Mouse (Mus musculus): ENCODE data around the gene Fosb. TPM values are rescaled to one million over a fixed set of nuclear protein-coding genes. Genes with fewer than 3 reads are reported as not detected.

Gene Fosb
- polyA plus RNA-seq, 1 experiment from 2014 or later = 0.11 TPM

DNA sequence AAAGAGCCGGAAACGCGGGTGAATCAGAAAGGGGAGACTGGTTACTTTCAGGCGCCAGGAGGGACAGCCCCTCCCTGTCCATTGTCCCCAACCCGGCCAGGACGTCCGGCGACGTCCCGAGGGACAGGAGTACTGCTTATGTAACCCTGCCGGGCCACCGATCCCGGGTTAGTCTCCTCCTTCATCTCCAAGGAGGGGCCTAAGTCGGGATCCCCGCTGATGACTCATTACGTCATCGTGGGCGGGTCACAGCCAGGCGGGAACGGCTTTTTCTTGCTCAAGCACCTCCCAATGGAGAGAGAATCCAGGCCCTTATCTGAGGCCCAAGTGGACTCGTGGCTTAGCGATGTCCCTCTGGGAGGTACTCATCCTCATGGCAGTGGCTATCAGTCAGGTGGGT, 17.3 kb upstream of the Fosb start:
- Histone ChIP-seq H3K9me3 (no peaks in the 10 kb centered on the region), H3K36me3 (no peaks in the 10 kb centered on the region), H3K4me1 (peaks cover 19% of the 10 kb centered on the region), H3K27me3 (no peaks in the 10 kb centered on the region), H3K4me3 (peak overlapping the region; percentile 46), H3K27ac (replicated peaks) (peak overlapping the region; percentile 31; the same call in 1 of the 2 replicates), H3K4me2 (replicated peaks) (peak overlapping the region; percentile 83), H3K9ac (replicated peaks) (peak overlapping the region; percentile 44)
- WGBS = under 1% methylated on average over 22 of the region's 22 CpGs
- ATAC-seq (replicated peaks) = peak; percentile 56

DNA sequence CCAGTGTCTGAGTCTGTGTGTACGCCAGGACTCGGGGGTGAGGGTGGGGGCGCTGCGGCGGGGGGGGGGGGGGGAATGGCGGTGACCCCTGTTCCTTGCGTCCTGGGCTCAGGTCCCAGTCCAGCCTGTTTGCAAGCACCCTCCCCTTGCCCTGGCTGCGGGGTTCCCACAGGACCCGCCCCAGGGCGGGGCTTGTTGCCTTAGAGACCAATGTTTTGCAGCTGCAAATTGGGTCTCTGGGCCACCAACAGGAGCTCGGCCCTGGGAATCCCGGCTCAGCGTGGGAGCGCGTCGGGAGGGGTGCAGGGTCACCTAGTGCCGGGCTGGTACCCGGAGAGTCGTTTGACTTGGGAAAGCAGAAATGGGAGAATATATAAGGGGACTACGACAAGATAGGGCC, 16.5 kb upstream of the Fosb start:
- peak overlapping the region; percentile 31; the same call in 1 of the 2 replicates for H3K27ac ChIP-seq (replicated peaks)
- WGBS = under 1% methylated on average over 20 of the region's 20 CpGs

DNA sequence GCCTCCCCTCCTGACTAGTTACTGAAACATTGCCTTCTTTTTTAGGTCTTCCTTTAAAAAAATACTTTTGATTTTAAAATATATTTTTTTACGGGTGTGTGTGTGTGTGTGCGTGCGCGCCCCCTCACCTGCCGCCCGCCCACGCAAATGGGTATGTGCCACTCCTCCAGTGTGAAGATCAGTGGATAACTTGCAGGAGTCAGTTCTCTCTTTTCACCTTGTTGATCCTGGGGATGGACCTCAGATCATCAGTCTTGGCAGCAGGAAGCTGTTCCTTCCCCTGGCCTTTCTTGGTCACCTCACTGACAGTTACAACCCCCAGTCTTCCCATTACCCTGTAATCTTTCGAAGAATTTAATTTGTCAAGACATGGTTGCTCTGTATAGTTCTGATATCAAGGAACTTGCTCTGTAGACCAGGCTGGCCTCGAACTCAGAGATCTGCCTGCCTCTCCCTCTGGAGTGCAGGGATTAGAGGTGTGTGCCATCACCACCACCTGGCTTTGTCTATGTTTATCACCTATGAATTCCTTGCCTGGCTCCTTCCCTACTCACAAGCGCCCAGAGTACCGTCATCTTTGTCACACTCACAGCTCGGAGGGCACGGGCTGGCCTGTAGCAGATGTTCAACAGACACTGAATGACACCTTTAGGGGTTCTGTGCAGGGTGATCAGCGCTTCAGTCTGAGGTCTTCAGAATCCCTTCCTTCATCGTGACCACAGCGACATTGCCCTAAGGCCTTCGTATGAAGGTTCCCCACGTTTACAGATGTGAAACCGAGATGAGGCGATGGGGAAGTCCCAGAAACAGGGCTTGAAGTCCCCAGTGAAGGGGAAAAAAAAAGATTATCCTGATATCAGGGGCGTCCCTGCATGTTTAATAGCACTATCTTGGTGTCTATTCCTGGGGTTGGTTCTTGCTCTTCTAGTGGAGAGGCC, 15.7 kb upstream of the Fosb start:
- 77% methylated on average over 21 of the region's 21 CpGs for WGBS
- H3K36me3 ChIP-seq = no peaks in the 10 kb centered on the region
- no peaks in the 10 kb centered on the region for H3K27me3 ChIP-seq
- no peak overlapping the region for H3K27ac ChIP-seq (replicated peaks)
- no peaks in the 10 kb centered on the region for H3K9me3 ChIP-seq
- peaks cover 21% of the 10 kb centered on the region for H3K4me1 ChIP-seq
- H3K9ac ChIP-seq (replicated peaks) = no peak overlapping the region
- H3K4me2 ChIP-seq (replicated peaks) = no peak overlapping the region
- H3K4me3 ChIP-seq = no peak overlapping the region
- no peak for ATAC-seq (replicated peaks)

More for the DNA sequence above, 16.5 kb upstream of the Fosb start:
- peak overlapping the region; percentile 83 for H3K4me2 ChIP-seq (replicated peaks)
- H3K9me3 ChIP-seq = no peaks in the 10 kb centered on the region
- H3K4me3 ChIP-seq = peak overlapping the region; percentile 46
- no peaks in the 10 kb centered on the region for H3K36me3 ChIP-seq
- H3K9ac ChIP-seq (replicated peaks) = no peak overlapping the region
- H3K4me1 ChIP-seq = peaks cover 19% of the 10 kb centered on the region
- no peaks in the 10 kb centered on the region for H3K27me3 ChIP-seq
- ATAC-seq (replicated peaks) = peak; percentile 62

DNA sequence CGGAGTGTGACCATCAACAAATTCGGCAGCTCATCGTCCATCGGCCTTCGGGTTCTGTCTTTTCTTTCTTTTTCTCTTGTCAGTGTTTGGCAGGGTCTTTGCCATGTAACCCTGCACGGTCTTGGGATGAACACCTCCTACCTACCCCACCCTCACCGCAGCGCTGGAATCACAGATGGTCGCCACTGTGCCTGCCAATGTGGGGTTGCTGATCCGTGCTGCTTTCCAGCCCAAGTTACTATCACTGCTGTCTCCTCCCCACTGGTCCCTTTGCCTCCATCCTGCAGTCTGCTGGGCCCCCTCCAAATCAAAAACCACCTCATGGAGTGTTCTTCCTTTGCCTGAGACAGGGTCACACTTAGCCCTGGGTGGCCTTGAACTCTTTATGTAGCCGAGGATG, 14.4 kb upstream of the Fosb start:
- Histone ChIP-seq H3K27me3 (no peaks in the 10 kb centered on the region), H3K4me2 (replicated peaks) (no peak overlapping the region), H3K4me1 (peaks cover 32% of the 10 kb centered on the region), H3K36me3 (no peaks in the 10 kb centered on the region), H3K27ac (replicated peaks) (no peak overlapping the region), H3K9me3 (no peaks in the 10 kb centered on the region), H3K4me3 (no peak overlapping the region), H3K9ac (replicated peaks) (no peak overlapping the region)
- ATAC-seq (replicated peaks) = no peak
- 86% methylated on average over 11 of the region's 11 CpGs for WGBS

DNA sequence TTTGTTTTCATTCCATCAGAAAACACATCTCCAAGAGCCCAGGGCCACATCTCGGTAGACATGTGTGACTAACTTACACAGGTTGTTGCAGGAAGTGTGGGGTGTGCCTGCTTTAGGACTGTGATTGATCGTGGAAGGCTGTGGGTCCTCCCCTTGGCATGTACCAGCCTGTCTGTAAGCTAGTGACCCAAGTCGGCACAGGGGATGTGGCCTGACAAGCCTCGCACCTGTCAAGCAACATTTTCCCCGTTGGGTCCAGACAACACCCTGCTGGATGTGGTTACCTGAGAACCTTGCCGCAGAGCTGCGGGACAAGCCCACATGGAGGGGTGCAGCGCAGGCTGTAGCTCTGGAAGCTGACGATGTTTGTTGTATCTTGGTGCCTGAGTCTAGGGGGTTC, 12.6 kb upstream of the Fosb start:
- H3K4me2 ChIP-seq (replicated peaks) = no peak overlapping the region
- H3K4me3 ChIP-seq = no peak overlapping the region
- no peak overlapping the region for H3K9ac ChIP-seq (replicated peaks)
- H3K27ac ChIP-seq (replicated peaks) = no peak overlapping the region
- no peaks in the 10 kb centered on the region for H3K9me3 ChIP-seq
- no peak for ATAC-seq (replicated peaks)
- WGBS = 65% methylated on average over 9 of the region's 9 CpGs
- H3K4me1 ChIP-seq = peaks cover 31% of the 10 kb centered on the region
- no peaks in the 10 kb centered on the region for H3K27me3 ChIP-seq
- H3K36me3 ChIP-seq = no peaks in the 10 kb centered on the region

DNA sequence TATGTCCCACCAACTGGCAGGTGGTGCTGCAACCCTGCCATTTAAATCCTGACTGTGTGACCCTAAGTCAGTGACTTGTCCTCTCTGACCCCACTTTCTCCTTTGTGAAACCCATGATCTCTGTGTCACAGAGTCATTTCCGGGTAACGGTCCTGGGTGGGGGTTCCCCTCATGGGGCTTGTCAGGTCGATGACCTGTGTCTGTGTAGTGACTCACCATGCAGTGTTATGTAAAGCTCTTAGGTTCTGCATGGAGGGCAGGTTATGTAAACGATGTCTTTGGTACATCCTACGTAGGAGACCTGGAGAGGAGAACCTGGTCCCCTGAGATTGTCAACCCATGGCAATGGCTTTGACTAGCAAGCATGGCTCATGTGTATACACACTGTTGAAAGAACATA, 11.6 kb upstream of the Fosb start:
- H3K4me1 ChIP-seq = peaks cover 21% of the 10 kb centered on the region
- no peaks in the 10 kb centered on the region for H3K27me3 ChIP-seq
- H3K4me2 ChIP-seq (replicated peaks) = no peak overlapping the region
- H3K36me3 ChIP-seq = no peaks in the 10 kb centered on the region
- H3K4me3 ChIP-seq = no peak overlapping the region
- 71% methylated on average over 5 of the region's 5 CpGs for WGBS
- ATAC-seq (replicated peaks) = no peak
- H3K27ac ChIP-seq (replicated peaks) = no peak overlapping the region
- no peak overlapping the region for H3K9ac ChIP-seq (replicated peaks)
- no peaks in the 10 kb centered on the region for H3K9me3 ChIP-seq

DNA sequence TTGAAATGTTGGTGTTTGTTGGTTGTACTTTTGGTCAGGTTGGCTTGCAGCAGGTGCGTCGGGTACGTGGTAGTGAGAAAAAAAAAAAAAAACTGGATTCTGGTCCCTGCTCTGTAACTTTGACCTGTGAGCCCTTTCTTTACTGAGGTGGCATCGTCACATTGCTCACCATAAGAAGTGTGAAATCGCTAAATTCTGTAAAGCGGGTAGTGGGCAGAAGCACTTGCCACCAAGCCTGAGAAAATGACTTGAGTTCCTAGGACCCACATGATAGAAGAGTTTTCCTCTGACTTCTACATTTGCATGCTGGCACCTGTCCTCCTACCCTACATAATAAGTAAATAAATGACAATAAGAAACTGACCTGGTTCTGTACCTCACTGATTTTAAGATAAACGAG, 10.8 kb upstream of the Fosb start:
- 0 out of 2 replicates have a peak overlapping the region, but pooled peaks have one; percentile 33 for H3K27ac ChIP-seq (replicated peaks)
- peak overlapping the region; percentile 71 for H3K4me2 ChIP-seq (replicated peaks)
- WGBS = 45% methylated on average over 7 of the region's 7 CpGs

DNA sequence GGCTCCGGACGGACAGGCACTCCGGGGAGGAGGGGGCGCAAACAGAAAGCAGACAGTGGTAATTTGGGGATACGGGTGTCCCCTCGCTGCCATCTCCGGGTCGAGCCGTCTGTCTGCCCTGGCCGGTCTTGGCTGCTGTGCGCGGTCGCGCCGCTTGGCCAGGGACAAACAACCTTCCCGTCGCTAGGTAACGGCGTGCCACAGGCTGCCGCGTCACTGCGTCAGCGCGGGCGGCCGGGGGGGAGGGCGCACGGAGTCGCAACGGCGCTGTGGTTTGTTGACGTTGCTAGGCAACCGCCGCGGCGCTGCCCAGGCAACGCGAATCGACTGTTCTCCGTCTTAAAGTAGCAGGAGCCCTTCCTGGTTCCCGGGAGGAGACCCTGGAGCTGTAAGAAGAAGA, 10.1 kb upstream of the Fosb start:
- no peaks in the 10 kb centered on the region for H3K9me3 ChIP-seq
- H3K4me2 ChIP-seq (replicated peaks) = peak overlapping the region; percentile 71
- WGBS = under 1% methylated on average over 41 of the region's 41 CpGs
- ATAC-seq (replicated peaks) = peak; percentile 96
- peak overlapping the region; percentile 43 for H3K9ac ChIP-seq (replicated peaks)
- no peaks in the 10 kb centered on the region for H3K27me3 ChIP-seq
- H3K36me3 ChIP-seq = no peaks in the 10 kb centered on the region
- H3K27ac ChIP-seq (replicated peaks) = peak overlapping the region; percentile 42; the same call in 1 of the 2 replicates
- peak overlapping the region; percentile 52 for H3K4me3 ChIP-seq
- H3K4me1 ChIP-seq = peaks cover 14% of the 10 kb centered on the region

More for the DNA sequence above, 10.8 kb upstream of the Fosb start:
- Histone ChIP-seq H3K4me3 (peak overlapping the region; percentile 52), H3K9me3 (no peaks in the 10 kb centered on the region), H3K27me3 (no peaks in the 10 kb centered on the region), H3K9ac (replicated peaks) (peak overlapping the region; percentile 36; the same call in 1 of the 2 replicates), H3K36me3 (no peaks in the 10 kb centered on the region), H3K4me1 (peaks cover 14% of the 10 kb centered on the region)
- no peak for ATAC-seq (replicated peaks)

DNA sequence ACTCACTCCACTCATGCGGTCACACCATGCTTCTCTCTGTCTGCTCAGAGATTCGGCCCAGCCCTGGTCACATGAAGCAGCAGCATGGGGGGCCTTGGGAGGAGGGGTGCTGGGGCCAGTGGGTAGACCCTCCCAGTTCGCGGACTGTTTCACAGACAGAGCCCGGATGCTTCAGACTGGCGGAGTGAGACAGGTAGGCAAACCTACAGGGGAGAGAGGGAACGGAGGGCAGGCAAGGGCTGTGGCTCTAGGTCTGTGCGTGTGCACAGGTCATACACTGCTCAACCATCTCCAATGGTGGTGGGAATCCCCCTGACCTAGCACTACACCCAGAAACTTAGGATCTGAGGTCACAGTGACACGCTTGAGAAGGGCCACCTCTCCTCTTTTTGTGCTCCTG, 9.6 kb upstream of the Fosb start:
- peak overlapping the region; percentile 43 for H3K9ac ChIP-seq (replicated peaks)
- no peaks in the 10 kb centered on the region for H3K27me3 ChIP-seq
- peak overlapping the region; percentile 71 for H3K4me2 ChIP-seq (replicated peaks)
- peak overlapping the region; percentile 42; the same call in 1 of the 2 replicates for H3K27ac ChIP-seq (replicated peaks)
- H3K36me3 ChIP-seq = no peaks in the 10 kb centered on the region
- 20% methylated on average over 9 of the region's 9 CpGs for WGBS
- peaks cover 14% of the 10 kb centered on the region for H3K4me1 ChIP-seq
- no peaks in the 10 kb centered on the region for H3K9me3 ChIP-seq
- H3K4me3 ChIP-seq = peak overlapping the region; percentile 52
- peak; percentile 75 for ATAC-seq (replicated peaks)

DNA sequence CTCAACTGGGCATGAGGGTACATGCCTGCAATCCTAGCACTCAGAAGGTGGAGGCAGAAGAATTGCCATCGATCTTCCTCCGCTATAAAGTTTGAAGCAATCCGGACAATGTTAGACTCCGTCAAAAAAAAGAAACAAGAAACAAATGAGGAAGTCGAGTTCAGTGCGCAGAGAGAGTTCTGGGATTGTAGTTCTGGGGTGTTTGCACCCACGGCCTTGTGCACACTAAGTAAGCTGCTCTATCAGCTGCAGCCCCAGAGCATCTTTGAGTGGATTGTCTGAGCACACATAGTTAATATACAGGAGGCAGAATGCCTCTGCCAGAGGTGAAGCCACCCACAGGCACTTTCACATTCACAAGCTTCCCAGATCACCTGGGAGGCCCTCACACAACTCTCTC, 8.8 kb upstream of the Fosb start:
- Histone ChIP-seq H3K4me2 (replicated peaks) (no peak overlapping the region), H3K27ac (replicated peaks) (no peak overlapping the region), H3K36me3 (no peaks in the 10 kb centered on the region), H3K9ac (replicated peaks) (no peak overlapping the region), H3K4me3 (no peak overlapping the region), H3K9me3 (no peaks in the 10 kb centered on the region), H3K27me3 (no peaks in the 10 kb centered on the region), H3K4me1 (peaks cover 14% of the 10 kb centered on the region)
- WGBS = 84% methylated on average over 7 of the region's 7 CpGs
- no peak for ATAC-seq (replicated peaks)

DNA sequence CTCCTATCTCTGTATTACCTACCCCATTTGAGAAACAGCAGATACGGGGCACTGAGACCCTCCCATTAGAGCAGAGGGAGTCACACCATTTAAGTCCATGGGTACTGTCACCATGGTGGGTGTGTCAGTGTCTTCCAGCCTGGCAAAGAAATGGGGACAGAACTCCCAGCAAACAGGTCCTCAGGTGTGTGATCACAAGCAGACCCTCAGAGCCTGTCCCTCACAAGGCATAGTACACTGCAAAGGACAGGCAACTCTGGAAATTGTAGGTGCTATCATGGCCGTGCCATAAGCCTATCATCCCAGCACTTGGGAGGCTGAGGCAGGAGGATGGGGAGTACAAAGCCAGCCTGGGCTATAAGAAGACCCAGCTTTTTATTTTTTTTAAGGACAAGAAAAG, 8.3 kb upstream of the Fosb start:
- Histone ChIP-seq H3K4me2 (replicated peaks) (no peak overlapping the region), H3K27me3 (no peaks in the 10 kb centered on the region), H3K36me3 (no peaks in the 10 kb centered on the region), H3K4me1 (peaks cover 14% of the 10 kb centered on the region), H3K27ac (replicated peaks) (no peak overlapping the region), H3K9ac (replicated peaks) (no peak overlapping the region), H3K4me3 (no peak overlapping the region), H3K9me3 (no peaks in the 10 kb centered on the region)
- ATAC-seq (replicated peaks) = no peak
- WGBS = 80% methylated on average over 2 of the region's 2 CpGs

DNA sequence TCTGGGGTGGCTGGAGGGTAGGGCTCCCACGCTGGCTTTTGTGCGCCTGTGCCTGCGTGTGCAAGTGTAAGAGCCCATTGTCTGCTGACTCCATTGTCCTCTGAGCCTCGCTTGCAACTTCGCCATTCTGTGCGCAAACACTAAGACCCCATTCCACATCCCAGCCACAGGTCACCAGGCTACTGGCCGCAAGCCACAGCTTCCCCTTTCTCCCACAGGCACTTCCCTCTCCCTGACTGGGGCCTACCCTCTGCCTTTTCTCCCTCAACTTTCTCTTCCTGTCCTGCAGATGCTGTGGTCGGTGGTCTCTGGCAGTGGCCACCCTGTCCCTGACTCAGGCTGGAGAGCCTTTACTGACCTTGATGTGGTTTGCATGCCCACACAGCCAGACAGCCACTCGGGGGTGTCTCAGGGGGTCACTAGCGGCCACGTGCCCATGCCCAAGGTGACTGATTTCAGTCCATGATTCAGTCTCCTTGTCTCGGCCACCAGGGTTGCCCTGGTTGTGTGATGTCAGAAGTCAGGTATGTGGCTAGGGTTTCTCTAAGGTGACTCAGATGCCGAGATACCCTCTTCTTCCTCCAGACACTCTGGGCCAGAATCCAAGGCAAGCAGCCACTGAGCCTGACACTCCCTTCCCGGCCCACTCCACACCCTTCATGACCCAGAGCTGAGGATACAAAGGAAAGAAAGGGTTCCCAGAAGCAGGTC, 6.8 kb upstream of the Fosb start:
- H3K27ac ChIP-seq (replicated peaks) = no peak overlapping the region
- H3K4me1 ChIP-seq = peaks cover 14% of the 10 kb centered on the region
- H3K4me3 ChIP-seq = no peak overlapping the region
- no peak for ATAC-seq (replicated peaks)
- H3K9me3 ChIP-seq = no peaks in the 10 kb centered on the region
- no peak overlapping the region for H3K4me2 ChIP-seq (replicated peaks)
- H3K9ac ChIP-seq (replicated peaks) = no peak overlapping the region
- 43% methylated on average over 14 of the region's 14 CpGs for WGBS
- H3K36me3 ChIP-seq = no peaks in the 10 kb centered on the region
- H3K27me3 ChIP-seq = peaks cover 10% of the 10 kb centered on the region; the same call in 1 of the 2 replicates

Data from forebrain, embryonic 15.5 days (tissue).